Mouse (Mus musculus) midbrain, postnatal 0 days (tissue): ENCODE measurements around the gene Gm6169. TPM values are rescaled to one million over a fixed set of nuclear protein-coding genes. Genes with fewer than 3 reads are reported as not detected.

Experiments used
- ATAC-seq: fragments of 200-750 bp; cut with Nextera tagmentation; 2 replicates; pipeline ENCODE4 v1.8.0; 2017; ENCODE audit warnings: moderate number of reproducible peaks, mild to moderate bottlenecking, moderate TSS enrichment, moderate library complexity; ENCODE audit not compliant: low FRiP score
- DNase-seq: peaks from one replicate; pipeline ENCODE4 v3.0.0-alpha.2; 2015; ENCODE audit warnings: low spot score
- H3K27ac ChIP-seq: fragments of 300-500 bp; sonication (generic); 2 replicates; pipeline ENCODE4 v1.5.1; 2014; ENCODE audit warnings: low read depth, mild to moderate bottlenecking, low read length, mixed read lengths
- H3K27me3 ChIP-seq: fragments of 300-500 bp; sonication (generic); 2 replicates; pipeline ENCODE4 v1.6.1; 2014; ENCODE audit warnings: low read length, control low read depth, mixed read lengths; ENCODE audit not compliant: insufficient read depth
- H3K36me3 ChIP-seq: fragments of 300-500 bp; sonication (generic); 2 replicates; pipeline ENCODE4 v1.6.1; 2014; ENCODE audit warnings: low read length, control low read depth, mixed read lengths; ENCODE audit not compliant: insufficient read depth
- H3K4me1 ChIP-seq: fragments of 300-500 bp; sonication (generic); 2 replicates; pipeline ENCODE4 v1.6.1; 2014; ENCODE audit warnings: mild to moderate bottlenecking, control low read depth, antibody characterized with exemption, low read length, mixed read lengths; ENCODE audit not compliant: insufficient read depth
- H3K4me2 ChIP-seq: fragments of 300-500 bp; sonication (generic); 2 replicates; pipeline ENCODE4 v1.6.1; 2014; ENCODE audit warnings: low read depth, mild to moderate bottlenecking, low read length, mixed read lengths; ENCODE audit not compliant: poor library complexity, severe bottlenecking
- H3K4me3 ChIP-seq: fragments of 300-500 bp; sonication (generic); 2 replicates; pipeline ENCODE4 v1.5.1; 2014; ENCODE audit warnings: low read depth, mild to moderate bottlenecking, low read length, moderate library complexity
- H3K9ac ChIP-seq: fragments of 300-500 bp; sonication (generic); replicated peaks from 2 replicates; pipeline ENCODE4 v1.6.1; 2014; ENCODE audit warnings: mild to moderate bottlenecking, low read length, moderate library complexity, mixed read lengths; ENCODE audit not compliant: poor library complexity, severe bottlenecking
- H3K9me3 ChIP-seq: fragments of 300-500 bp; sonication (generic); 2 replicates; pipeline ENCODE4 v1.6.1; 2016; ENCODE audit warnings: low read length, control low read depth
- CTCF ChIP-seq: IDR thresholded peaks from 2 replicates; pipeline ENCODE4 v1.5.1; 2016; ENCODE audit warnings: antibody characterized with exemption, mild to moderate bottlenecking
- WGBS: fragments of 180-500 bp; shearing (Covaris S2); extraction: QIAGEN DNeasy Blood & Tissue Kit; methylation state at CpG from one replicate; pipeline ENCODE4 v1.1.7; 2014; 5-methylcytosine and 5-hydroxymethylcytosine counted together
- polyA plus RNA-seq: library from polyadenylated mRNA; unstranded; fragments of >200 nt; fragmentation: Nextera tagmentation; extraction: Ambion mirVana; gene quantifications from 2 replicates; pipeline ENCODE4 v1.2.1, GENCODE M21; 2015
- total RNA-seq: library from RNA; depleted of rRNA; stranded (reverse); fragments of >200 nt; gene quantifications from 2 replicates; pipeline ENCODE4 v1.2.3, GENCODE M21; 2014

The Gm6169 gene
- total and polyA plus RNA-seq, 2 experiments from 2014 or later, result 0.89 TPM; not detected in 1

DNA sequence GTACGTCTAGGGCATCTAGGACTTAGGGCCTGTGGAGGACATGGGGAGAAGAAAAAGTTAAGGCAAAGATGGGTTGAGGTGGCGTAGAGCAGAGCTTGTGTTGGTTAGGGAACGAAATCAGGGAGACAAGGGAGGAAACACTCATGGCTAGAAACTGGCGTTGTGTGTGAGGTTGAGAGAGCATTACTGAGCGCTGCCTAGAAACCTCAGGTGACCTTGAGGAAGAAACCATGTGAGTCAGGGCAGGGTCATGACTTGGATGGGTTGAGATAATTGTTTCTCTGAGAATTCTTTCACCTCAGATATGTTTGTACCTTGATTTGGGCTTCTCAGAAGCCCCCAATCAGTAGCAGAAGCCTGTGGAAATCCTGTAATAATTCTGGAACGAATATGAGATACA, 11.6 kb downstream of the Gm6169 start:
- 0 out of 2 replicates have a peak, but pooled peaks cover 4% of the 10 kb centered on the region for H3K36me3 ChIP-seq
- DNase-seq, result no peak
- H3K4me2 ChIP-seq, result no peak overlapping the region
- H3K9ac ChIP-seq, result no peak overlapping the region
- no peaks in the 10 kb centered on the region for H3K27me3 ChIP-seq
- H3K4me3 ChIP-seq, result no peak overlapping the region
- WGBS, result 97% methylated on average over 6 of the region's 6 CpGs
- no peaks in the 10 kb centered on the region for H3K9me3 ChIP-seq
- ATAC-seq, result no peak
- TF ChIP-seq CTCF, result no peak
- no peak overlapping the region for H3K27ac ChIP-seq
- H3K4me1 ChIP-seq, result no peaks in the 10 kb centered on the region

DNA sequence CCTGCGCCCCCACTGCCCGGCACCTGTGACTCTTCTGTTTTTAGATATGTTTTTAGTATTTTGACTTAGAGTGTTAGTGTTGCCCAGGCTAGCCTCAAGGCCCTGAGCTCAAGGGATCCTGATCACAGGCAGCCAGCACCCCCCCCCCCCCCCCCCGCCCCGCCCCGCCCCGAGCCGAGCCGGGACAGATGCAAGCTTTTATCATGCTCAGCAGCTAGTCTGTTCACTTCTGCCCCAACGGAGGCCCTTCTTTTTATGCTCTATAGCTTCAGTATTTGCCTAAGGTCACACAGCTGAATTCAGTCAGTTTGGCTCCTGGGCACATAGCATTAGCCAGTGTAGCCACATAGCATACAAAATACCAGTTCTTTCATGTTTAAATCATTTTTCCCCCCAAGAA, 12.7 kb downstream of the Gm6169 start:
- Histone ChIP-seq H3K27me3 (no peaks in the 10 kb centered on the region), H3K9me3 (no peaks in the 10 kb centered on the region), H3K9ac (no peak overlapping the region), H3K4me1 (no peaks in the 10 kb centered on the region), H3K36me3 (no peaks in the 10 kb centered on the region), H3K4me2 (no peak overlapping the region), H3K4me3 (no peak overlapping the region), H3K27ac (no peak overlapping the region)
- ATAC-seq (no peak), DNase-seq (no peak)
- 48% methylated on average over 7 of the region's 9 CpGs for WGBS
- TF ChIP-seq CTCF, result no peak

DNA sequence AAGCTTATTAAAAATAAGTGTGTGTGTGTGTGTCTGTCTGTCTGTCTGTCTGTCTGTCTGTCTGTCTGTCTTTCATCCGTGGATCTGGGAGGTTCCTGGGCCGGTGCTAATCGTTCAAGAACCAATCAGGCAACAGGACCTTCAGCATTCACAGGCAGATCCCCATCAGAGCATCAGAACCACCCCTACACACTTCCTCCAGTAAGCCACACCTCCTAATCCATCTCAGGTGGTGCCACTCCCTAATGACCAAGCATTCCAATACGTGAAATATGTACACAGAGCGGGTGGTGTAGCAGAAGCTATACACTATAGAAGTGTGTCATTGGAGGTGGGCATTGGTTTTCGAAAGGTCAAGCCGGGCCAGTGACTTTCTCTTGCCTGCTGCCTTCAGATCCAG, 16.6 kb downstream of the Gm6169 start:
- no peaks in the 10 kb centered on the region for H3K4me1 ChIP-seq
- TF ChIP-seq CTCF, result no peak
- H3K4me3 ChIP-seq, result no peak overlapping the region
- ATAC-seq, result no peak
- WGBS, result 92% methylated on average over 7 of the region's 7 CpGs
- H3K36me3 ChIP-seq, result no peaks in the 10 kb centered on the region
- H3K9ac ChIP-seq, result no peak overlapping the region
- no peak overlapping the region for H3K27ac ChIP-seq
- no peak for DNase-seq
- no peak overlapping the region for H3K4me2 ChIP-seq
- no peaks in the 10 kb centered on the region for H3K9me3 ChIP-seq
- no peaks in the 10 kb centered on the region for H3K27me3 ChIP-seq

DNA sequence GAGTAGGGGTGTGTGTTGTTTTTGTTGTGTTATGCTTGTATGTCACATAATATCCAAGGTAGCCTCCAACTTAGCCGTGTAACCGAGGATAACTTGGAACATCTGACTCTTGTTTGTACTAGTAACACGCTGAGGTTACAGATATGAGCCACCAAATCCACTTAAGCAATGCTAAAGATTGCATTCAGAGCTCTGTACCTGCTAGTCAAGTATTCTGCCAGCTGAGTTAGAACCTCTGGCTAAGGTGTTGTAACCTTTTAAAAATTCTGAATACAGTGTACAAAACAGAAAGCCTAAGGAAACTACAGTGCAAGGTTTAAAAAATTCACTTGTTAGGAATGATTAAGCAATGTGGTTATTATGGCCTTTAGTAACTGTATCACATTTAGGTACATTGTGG, 18.4 kb downstream of the Gm6169 start:
- 91% methylated on average over 3 of the region's 3 CpGs for WGBS
- no peak overlapping the region for H3K4me3 ChIP-seq
- no peaks in the 10 kb centered on the region for H3K9me3 ChIP-seq
- no peak for TF ChIP-seq CTCF
- DNase-seq (no peak), ATAC-seq (no peak)
- H3K27me3 ChIP-seq, result no peaks in the 10 kb centered on the region
- no peak overlapping the region for H3K27ac ChIP-seq
- H3K36me3 ChIP-seq, result no peaks in the 10 kb centered on the region
- no peak overlapping the region for H3K4me2 ChIP-seq
- H3K9ac ChIP-seq, result no peak overlapping the region
- H3K4me1 ChIP-seq, result no peaks in the 10 kb centered on the region

DNA sequence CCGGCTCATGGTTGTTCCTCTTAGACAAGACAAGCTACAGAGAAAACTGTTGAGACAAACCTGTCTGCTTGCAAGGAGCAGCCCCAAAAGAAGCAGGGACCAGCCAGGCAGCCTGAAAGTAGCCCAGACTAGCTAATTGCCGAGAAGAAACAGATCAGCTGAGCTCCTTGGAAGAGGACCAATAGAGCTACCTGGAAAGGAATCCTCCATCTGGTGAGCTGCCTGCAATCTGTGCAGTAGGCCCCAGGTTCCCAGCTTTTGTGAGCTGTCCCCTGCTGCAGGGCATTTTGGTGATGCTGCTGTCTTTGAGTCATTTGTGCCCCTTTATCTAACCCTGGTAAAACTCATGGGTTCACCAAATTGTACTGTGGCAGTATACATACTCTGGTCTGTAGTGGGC, 18.8 kb downstream of the Gm6169 start:
- ATAC-seq, result no peak
- Histone ChIP-seq H3K27ac (no peak overlapping the region), H3K4me3 (no peak overlapping the region), H3K27me3 (no peaks in the 10 kb centered on the region), H3K4me2 (no peak overlapping the region), H3K9me3 (no peaks in the 10 kb centered on the region), H3K4me1 (no peaks in the 10 kb centered on the region), H3K9ac (no peak overlapping the region), H3K36me3 (no peaks in the 10 kb centered on the region)
- WGBS, result 88% methylated on average over 2 of the region's 2 CpGs
- DNase-seq, result peak; percentile 51
- TF ChIP-seq CTCF, result no peak

DNA sequence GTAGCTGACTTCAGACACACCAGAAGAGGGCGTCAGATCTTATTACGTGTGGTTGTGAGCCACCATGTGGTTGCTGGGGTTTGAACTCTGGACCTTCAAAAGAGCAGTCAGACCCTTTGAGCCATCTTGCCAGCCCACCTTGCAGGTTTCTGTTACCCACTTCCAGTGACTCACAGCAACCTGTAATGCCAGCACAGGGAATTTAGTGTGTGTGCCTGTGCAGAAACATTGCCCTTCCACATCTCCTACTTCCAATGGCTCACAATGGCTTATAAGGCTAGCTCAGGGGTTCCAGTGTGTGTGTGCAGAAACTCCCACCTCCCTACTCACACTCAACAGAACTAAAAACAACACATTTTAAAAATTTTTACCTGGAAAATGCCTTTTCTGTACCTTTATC, 21.5 kb downstream of the Gm6169 start:
- Histone ChIP-seq H3K9me3 (no peaks in the 10 kb centered on the region), H3K4me1 (peaks cover 4% of the 10 kb centered on the region; the same call in 1 of the 2 replicates), H3K27me3 (no peaks in the 10 kb centered on the region), H3K4me2 (no peak overlapping the region), H3K9ac (no peak overlapping the region), H3K27ac (no peak overlapping the region), H3K36me3 (no peaks in the 10 kb centered on the region), H3K4me3 (no peak overlapping the region)
- ATAC-seq, result no peak
- TF ChIP-seq CTCF, result no peak
- 89% methylated on average over 2 of the region's 2 CpGs for WGBS
- no peak for DNase-seq
